Mouse (Mus musculus) left cerebral cortex, adult 2 months (tissue): ENCODE results near the gene Tmem198. TPM values are rescaled to one million over a fixed set of nuclear protein-coding genes. Genes with fewer than 3 reads are reported as not detected.

ENCODE experiments used
- DNase-seq, 2 experiments: peaks; one replicate each; pipeline ENCODE4 v3.0.0; 2021 to 2022; ENCODE audit warnings: low spot score in 2 of 2, mixed read lengths in 1 of 2; ENCODE audit errors: extremely low spot score in 1 of 2
- H3K27ac ChIP-seq: fragments of 200-600 bp; 2 replicates; pipeline ENCODE4 v1.8.1; 2022
- H3K4me3 ChIP-seq: fragments of 200-600 bp; 2 replicates; pipeline ENCODE4 v1.8.1; 2022
- CTCF ChIP-seq: fragments of 200-600 bp; IDR thresholded peaks from 2 replicates; pipeline ENCODE4 v1.8.1; 2022; ENCODE audit warnings: antibody characterized with exemption, mild to moderate bottlenecking, moderate library complexity
- intact Hi-C: fragments of 180-260 bp; cut with DNase I; formaldehyde crosslinking; loops from one replicate; pipeline ENCODE4 v1.15.1; 2025
- total RNA-seq, 2 experiments: library from RNA; stranded (reverse); gene quantifications; 2 replicates each; pipeline ENCODE4 v1.2.3; 2021

Gene Tmem198
- total RNA-seq, 2 experiments from 2014 or later = 110 to 112 TPM

GRCm38 (mm10) chr1:75532280-75533172 lies 53.2 kb downstream of the Tmem198 start:
- intact Hi-C loops = no loop called here
- DNase-seq = no peak
- Histone ChIP-seq H3K27ac (no peak overlapping the region), H3K4me3 (no peak overlapping the region)
- TF ChIP-seq CTCF = no peak

- no peak overlapping the region for H3K27ac ChIP-seq
- no peak overlapping the region for H3K4me3 ChIP-seq
- intact Hi-C loops = no loop called here
- no peak for DNase-seq
- TF ChIP-seq CTCF = no peak
These were observed 54.3 kb downstream of the Tmem198 start for GRCm38 (mm10) chr1:75533325-75534252.

Other genes starting within 250 kb of the Tmem198 start
- not detected for gene A630095N17Rik, start 247.4 kb upstream of the Tmem198 start, total RNA-seq
- 100 to 1,000 TPM in 1 of 2 experiments, 10 to 100 TPM in 1; 93.6 to 102 TPM for gene Dnajb2, start 243.1 kb upstream of the Tmem198 start, total RNA-seq
- gene Ptprn, start 215.0 kb upstream of the Tmem198 start, total RNA-seq = 100 to 1,000 TPM; 507 to 550 TPM
- gene Resp18, start 201.1 kb upstream of the Tmem198 start, total RNA-seq = 100 to 1,000 TPM; 144 to 184 TPM
- gene Dnpep, start 161.5 kb upstream of the Tmem198 start, total RNA-seq = 10 to 100 TPM; 49.4 to 53.0 TPM
- gene Des, start 119.2 kb upstream of the Tmem198 start, total RNA-seq = 1 to 10 TPM in 1 of 2 experiments, under 1 TPM in 1; 0.77 to 1.7 TPM
- 100 to 1,000 TPM; 199 to 215 TPM for gene Speg, start 104.2 kb upstream of the Tmem198 start, total RNA-seq
- 10 to 100 TPM; 65.0 to 69.4 TPM for gene Gmppa, start 43.6 kb upstream of the Tmem198 start, total RNA-seq
- gene Asic4, start 29.1 kb upstream of the Tmem198 start, total RNA-seq = 10 to 100 TPM in 1 of 2 experiments, 1 to 10 TPM in 1; 8.7 to 13.2 TPM
- gene Chpf, start 225 bp upstream of the Tmem198 start, total RNA-seq = 10 to 100 TPM; 80.5 to 87.3 TPM
- 10 to 100 TPM; 29.3 to 29.8 TPM for gene Obsl1, start 26.9 kb downstream of the Tmem198 start, total RNA-seq
- gene Inha, start 27.5 kb downstream of the Tmem198 start, total RNA-seq = 10 to 100 TPM; 24.8 to 30.1 TPM
- 10 to 100 TPM; 34.3 to 35.8 TPM for gene Stk11ip, start 42.0 kb downstream of the Tmem198 start, total RNA-seq
- gene Slc4a3, start 66.7 kb downstream of the Tmem198 start, total RNA-seq = 100 to 1,000 TPM; 180 to 185 TPM